Mouse (Mus musculus) liver, adult 2 months (tissue): ENCODE measurements around the gene Bri3bp.

ENCODE experiments used
- CTCF ChIP-seq: fragments of 200-500 bp; IDR thresholded peaks from 2 replicates; pipeline ENCODE4 v1.5.1; 2011; ENCODE audit warnings: low read depth, low read length, control low read depth
- POLR2A ChIP-seq: fragments of 200-500 bp; IDR thresholded peaks from 2 replicates; pipeline ENCODE4 v1.6.1; 2011; ENCODE audit warnings: low read length, control low read depth; ENCODE audit not compliant: insufficient read depth; ENCODE audit errors: extremely low read depth

GRCm38 (mm10) chr5:125408842-125409241, 32.5 kb upstream of the Bri3bp start:
- TF ChIP-seq POLR2A (no peak), CTCF (no peak)
